Mouse (Mus musculus): ENCODE results near the gene Sh3glb1. TPM values are rescaled to one million over a fixed set of nuclear protein-coding genes. Genes with fewer than 3 reads are reported as not detected.
"Not testable (repeated sequence)": the region's sequence is repeated elsewhere in the genome, so short reads cannot be mapped to it uniquely, and the experiment has no call there.

The Sh3glb1 gene
- polyA plus RNA-seq (2012; ENCODE audit: insufficient read depth, insufficient read length, missing spikeins), result 346 and 350 TPM in 2 replicates

GRCm38 (mm10) chr3:144719901-144720747 is at the start of gene Sh3glb1:
Gene Sh3glb1, minus strand, starts transcription at chr3:144720335.
- peak within 1 kb of the TSS; percentile 87 for H3K4me3 ChIP-seq (ENCODE audit: insufficient read depth, low read length)
- peak within 1 kb of the TSS; percentile 100 for H3K27ac ChIP-seq (ENCODE audit: insufficient read depth, low read depth, low read length)
- peaks cover 10% of the 10 kb centered on the region for H3K4me1 ChIP-seq (ENCODE audit: control insufficient read depth, insufficient read depth, low read length)
- TF ChIP-seq CTCF (IDR thresholded peaks at IDR 0.05; ENCODE audit: low read depth, low read length), result peak; percentile 95
- TF ChIP-seq POLR2A (IDR thresholded peaks at IDR 0.05; ENCODE audit: borderline replicate concordance, low read depth, low read length), result no peak

GRCm38 (mm10) chr3:144765161-144765560 is 45.0 kb upstream of the Sh3glb1 start:
- Histone ChIP-seq H3K4me1 (ENCODE audit: control insufficient read depth, insufficient read depth, low read length) (no peaks in the 10 kb centered on the region), H3K4me3 (ENCODE audit: insufficient read depth, low read length) (no peak overlapping the region), H3K27ac (ENCODE audit: insufficient read depth, low read depth, low read length) (no peak overlapping the region)
- TF ChIP-seq POLR2A (IDR thresholded peaks at IDR 0.05; ENCODE audit: borderline replicate concordance, low read depth, low read length), result no peak
- no peak for TF ChIP-seq CTCF (IDR thresholded peaks at IDR 0.05; ENCODE audit: low read depth, low read length)

GRCm38 (mm10) chr3:144761454-144761853 is 41.3 kb upstream of the Sh3glb1 start:
- no peaks in the 10 kb centered on the region for H3K4me1 ChIP-seq (ENCODE audit: control insufficient read depth, insufficient read depth, low read length)
- no peak overlapping the region for H3K27ac ChIP-seq (ENCODE audit: insufficient read depth, low read depth, low read length)
- TF ChIP-seq CTCF (IDR thresholded peaks at IDR 0.05; ENCODE audit: low read depth, low read length) (no peak), POLR2A (IDR thresholded peaks at IDR 0.05; ENCODE audit: borderline replicate concordance, low read depth, low read length) (no peak)
- no peak overlapping the region for H3K4me3 ChIP-seq (ENCODE audit: insufficient read depth, low read length)

GRCm38 (mm10) chr3:144760592-144761309 is 40.6 kb upstream of the Sh3glb1 start, which contains the start of gene Clca3a1:
Gene Clca3a1, minus strand, starts transcription at chr3:144760977.
- Histone ChIP-seq H3K4me3 (ENCODE audit: insufficient read depth, low read length) (no peak within 1 kb of the TSS), H3K27ac (ENCODE audit: insufficient read depth, low read depth, low read length) (no peak within 1 kb of the TSS), H3K4me1 (ENCODE audit: control insufficient read depth, insufficient read depth, low read length) (no peaks in the 10 kb centered on the region)
- TF ChIP-seq CTCF (IDR thresholded peaks at IDR 0.05; ENCODE audit: low read depth, low read length) (no peak), POLR2A (IDR thresholded peaks at IDR 0.05; ENCODE audit: borderline replicate concordance, low read depth, low read length) (no peak)

GRCm38 (mm10) chr3:144759719-144760118 is 39.6 kb upstream of the Sh3glb1 start:
- H3K27ac ChIP-seq (ENCODE audit: insufficient read depth, low read depth, low read length), result no peak overlapping the region
- H3K4me1 ChIP-seq (ENCODE audit: control insufficient read depth, insufficient read depth, low read length), result no peaks in the 10 kb centered on the region
- no peak for TF ChIP-seq CTCF (IDR thresholded peaks at IDR 0.05; ENCODE audit: low read depth, low read length)
- TF ChIP-seq POLR2A (IDR thresholded peaks at IDR 0.05; ENCODE audit: borderline replicate concordance, low read depth, low read length), result no peak
- H3K4me3 ChIP-seq (ENCODE audit: insufficient read depth, low read length), result no peak overlapping the region

- H3K27ac ChIP-seq (ENCODE audit: insufficient read depth, low read depth, low read length); H3K4me3 ChIP-seq (ENCODE audit: insufficient read depth, low read length); H3K4me1 ChIP-seq (ENCODE audit: control insufficient read depth, insufficient read depth, low read length): not testable (repeated sequence)
Measured at GRCm38 (mm10) chr3:144756103-144756502, 36.0 kb upstream of the Sh3glb1 start.

GRCm38 (mm10) chr3:144753120-144753519 is 33.0 kb upstream of the Sh3glb1 start:
- Histone ChIP-seq H3K4me3 (ENCODE audit: insufficient read depth, low read length) (no peak overlapping the region), H3K4me1 (ENCODE audit: control insufficient read depth, insufficient read depth, low read length) (no peaks in the 10 kb centered on the region), H3K27ac (ENCODE audit: insufficient read depth, low read depth, low read length) (no peak overlapping the region)
- peak; percentile 46 for TF ChIP-seq CTCF (IDR thresholded peaks at IDR 0.05; ENCODE audit: low read depth, low read length)
- TF ChIP-seq POLR2A (IDR thresholded peaks at IDR 0.05; ENCODE audit: borderline replicate concordance, low read depth, low read length), result no peak

- not testable (repeated sequence) for H3K27ac ChIP-seq (ENCODE audit: insufficient read depth, low read depth, low read length); H3K4me3 ChIP-seq (ENCODE audit: insufficient read depth, low read length); H3K4me1 ChIP-seq (ENCODE audit: control insufficient read depth, insufficient read depth, low read length)
Measured at GRCm38 (mm10) chr3:144749062-144749963, 29.2 kb upstream of the Sh3glb1 start.

- H3K27ac ChIP-seq (ENCODE audit: insufficient read depth, low read depth, low read length); H3K4me1 ChIP-seq (ENCODE audit: control insufficient read depth, insufficient read depth, low read length); H3K4me3 ChIP-seq (ENCODE audit: insufficient read depth, low read length): not testable (repeated sequence)
Measured at GRCm38 (mm10) chr3:144747706-144748105, 27.6 kb upstream of the Sh3glb1 start.

GRCm38 (mm10) chr3:144738396-144738795 is 18.3 kb upstream of the Sh3glb1 start:
- H3K4me3 ChIP-seq (ENCODE audit: insufficient read depth, low read length); H3K27ac ChIP-seq (ENCODE audit: insufficient read depth, low read depth, low read length); H3K4me1 ChIP-seq (ENCODE audit: control insufficient read depth, insufficient read depth, low read length): not testable (repeated sequence)
